Mouse (Mus musculus): ENCODE measurements around the gene Tubd1. TPM values are rescaled to one million over a fixed set of nuclear protein-coding genes. Genes with fewer than 3 reads are reported as not detected.

Tubd1 gene
- total and polyA plus RNA-seq, 2 experiments from 2014 or later = 2.5 to 8.0 TPM

DNA sequence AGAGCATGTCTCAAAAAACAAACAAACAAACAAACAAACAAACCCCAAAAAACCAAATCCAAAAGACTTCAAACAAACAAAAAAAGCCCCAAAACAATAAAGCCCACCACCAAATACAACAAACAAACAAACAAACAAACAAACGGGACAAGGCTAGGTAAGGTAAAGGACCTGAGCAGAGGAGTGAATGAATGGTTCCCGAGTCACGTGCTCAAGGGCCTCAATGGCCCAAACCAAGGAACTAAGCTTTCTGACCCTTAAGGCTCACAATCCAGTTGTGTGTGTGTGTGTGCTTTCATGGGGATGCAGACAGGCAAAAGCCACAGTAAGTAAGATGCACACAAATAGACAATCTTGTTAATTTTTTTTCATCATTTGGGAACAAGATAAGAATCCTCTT lies 59.5 kb downstream of the Tubd1 start:
- DNase-seq (ENCODE audit: low spot score) = no peak
- H3K4me1 ChIP-seq (ENCODE audit: control insufficient read depth, insufficient read depth) = no peaks in the 10 kb centered on the region
- no peak overlapping the region for H3K4me2 ChIP-seq (ENCODE audit: low read depth, low read length)
- no peak overlapping the region for H3K4me3 ChIP-seq (ENCODE audit: low read depth, low read length)
- no peak for ATAC-seq (ENCODE audit: insufficient read depth, low read depth)
- H3K9me3 ChIP-seq (replicated peaks; ENCODE audit: control insufficient read depth, low read length) = no peaks in the 10 kb centered on the region
- H3K9ac ChIP-seq (replicated peaks; ENCODE audit: low read depth, low read length) = no peak overlapping the region
- 92% methylated on average over 3 of the region's 3 CpGs for WGBS
- H3K27ac ChIP-seq (ENCODE audit: low read depth) = no peak overlapping the region
- H3K27me3 ChIP-seq (ENCODE audit: control insufficient read depth, insufficient read depth, low read length) = no peaks in the 10 kb centered on the region
- H3K36me3 ChIP-seq (replicated peaks; ENCODE audit: control insufficient read depth, insufficient read depth, low read length) = peaks cover 18% of the 10 kb centered on the region
- no peak for TF ChIP-seq EP300 (IDR thresholded peaks at IDR 0.05; ENCODE audit: low read depth)
- no peak for TF ChIP-seq CTCF (IDR thresholded peaks at IDR 0.05; ENCODE audit: low read depth)

DNA sequence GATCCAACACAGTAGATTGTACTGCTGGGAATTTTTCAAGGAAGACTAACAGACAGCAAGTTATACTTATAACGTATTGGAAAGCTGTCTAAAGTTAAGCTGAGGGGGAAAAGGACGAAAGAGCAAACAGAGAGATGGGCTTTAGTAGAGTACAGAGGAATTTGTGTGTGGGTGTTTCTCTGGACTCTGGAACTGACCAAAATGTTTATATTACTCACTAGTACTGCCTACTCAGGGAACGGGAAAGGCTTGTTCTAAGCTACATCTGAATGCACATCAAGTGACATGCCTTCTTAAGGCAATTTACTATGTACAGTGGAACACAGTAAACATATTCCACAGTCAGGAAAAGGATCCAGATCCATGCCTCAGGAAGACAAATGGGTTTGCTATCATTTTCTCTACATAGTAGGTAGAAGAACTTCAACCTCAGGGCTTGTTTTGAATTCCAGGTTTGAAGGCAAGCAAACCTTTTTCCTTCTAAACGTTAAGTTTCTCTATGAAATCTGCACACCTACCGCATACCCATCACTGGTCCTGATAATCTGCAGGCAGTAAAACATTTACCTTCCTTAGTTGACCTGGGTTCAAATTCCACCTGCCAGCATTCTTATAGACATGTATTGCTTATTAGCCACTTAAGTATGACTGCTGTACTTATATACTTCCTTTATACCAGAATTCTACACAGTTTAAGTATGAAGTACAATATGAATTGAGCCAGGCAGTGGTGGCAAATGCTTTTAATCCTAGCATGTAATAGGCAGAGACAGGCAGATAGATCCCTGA lies 60.1 kb downstream of the Tubd1 start:
- no peak for DNase-seq (ENCODE audit: low spot score)
- Histone ChIP-seq H3K9me3 (replicated peaks; ENCODE audit: control insufficient read depth, low read length) (no peaks in the 10 kb centered on the region), H3K4me3 (ENCODE audit: low read depth, low read length) (no peak overlapping the region), H3K27me3 (ENCODE audit: control insufficient read depth, insufficient read depth, low read length) (no peaks in the 10 kb centered on the region), H3K9ac (replicated peaks; ENCODE audit: low read depth, low read length) (no peak overlapping the region), H3K27ac (ENCODE audit: low read depth) (no peak overlapping the region), H3K4me1 (ENCODE audit: control insufficient read depth, insufficient read depth) (no peaks in the 10 kb centered on the region), H3K4me2 (ENCODE audit: low read depth, low read length) (no peak overlapping the region), H3K36me3 (replicated peaks; ENCODE audit: control insufficient read depth, insufficient read depth, low read length) (peaks cover 18% of the 10 kb centered on the region)
- WGBS = 81% methylated on average over 5 of the region's 5 CpGs
- no peak for TF ChIP-seq EP300 (IDR thresholded peaks at IDR 0.05; ENCODE audit: low read depth)
- TF ChIP-seq CTCF (IDR thresholded peaks at IDR 0.05; ENCODE audit: low read depth) = no peak
- no peak for ATAC-seq (ENCODE audit: insufficient read depth, low read depth)

DNA sequence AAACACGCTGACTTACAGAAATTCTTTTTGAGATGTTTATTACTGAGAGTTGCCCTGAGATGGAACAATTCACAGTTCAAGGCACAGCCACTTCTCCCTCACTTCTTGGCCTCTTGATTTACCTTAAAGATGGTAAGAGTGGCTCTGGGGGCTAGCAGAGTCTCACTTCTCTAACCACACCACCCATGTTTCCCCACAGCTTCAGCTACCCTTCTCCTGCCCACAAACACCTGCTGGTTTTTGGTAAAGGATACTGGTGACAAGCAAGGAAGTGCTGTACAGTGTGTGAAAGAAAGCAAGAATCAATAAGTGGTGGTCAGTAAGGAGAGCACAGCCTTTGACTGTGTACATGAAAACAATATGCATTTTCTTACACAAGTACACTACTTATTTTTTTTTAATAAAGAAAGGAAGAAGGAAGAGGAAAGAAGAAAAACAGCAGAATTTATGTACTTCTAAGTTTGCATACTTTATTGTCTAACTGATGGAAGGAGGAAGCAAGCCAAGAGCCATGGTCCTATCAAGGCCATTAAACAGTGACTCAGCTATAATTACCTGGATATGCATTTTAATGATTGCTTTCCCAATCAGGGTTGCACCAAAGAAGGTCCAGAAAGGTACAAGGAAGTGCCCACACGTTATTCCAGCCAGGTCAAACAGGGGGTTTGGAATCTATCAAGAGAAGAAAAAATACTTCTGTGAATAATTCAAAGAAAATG lies 62.0 kb downstream of the Tubd1 start:
- Histone ChIP-seq H3K9me3 (replicated peaks; ENCODE audit: control insufficient read depth, low read length) (no peaks in the 10 kb centered on the region), H3K27me3 (ENCODE audit: control insufficient read depth, insufficient read depth, low read length) (no peaks in the 10 kb centered on the region), H3K27ac (ENCODE audit: low read depth) (no peak overlapping the region), H3K36me3 (replicated peaks; ENCODE audit: control insufficient read depth, insufficient read depth, low read length) (peaks cover 18% of the 10 kb centered on the region), H3K4me1 (ENCODE audit: control insufficient read depth, insufficient read depth) (no peaks in the 10 kb centered on the region), H3K9ac (replicated peaks; ENCODE audit: low read depth, low read length) (no peak overlapping the region), H3K4me3 (ENCODE audit: low read depth, low read length) (no peak overlapping the region), H3K4me2 (ENCODE audit: low read depth, low read length) (no peak overlapping the region)
- 88% methylated on average over 2 of the region's 2 CpGs for WGBS
- DNase-seq (ENCODE audit: low spot score) = no peak
- TF ChIP-seq CTCF (IDR thresholded peaks at IDR 0.05; ENCODE audit: low read depth) (no peak), EP300 (IDR thresholded peaks at IDR 0.05; ENCODE audit: low read depth) (no peak)
- no peak for ATAC-seq (ENCODE audit: insufficient read depth, low read depth)

DNA sequence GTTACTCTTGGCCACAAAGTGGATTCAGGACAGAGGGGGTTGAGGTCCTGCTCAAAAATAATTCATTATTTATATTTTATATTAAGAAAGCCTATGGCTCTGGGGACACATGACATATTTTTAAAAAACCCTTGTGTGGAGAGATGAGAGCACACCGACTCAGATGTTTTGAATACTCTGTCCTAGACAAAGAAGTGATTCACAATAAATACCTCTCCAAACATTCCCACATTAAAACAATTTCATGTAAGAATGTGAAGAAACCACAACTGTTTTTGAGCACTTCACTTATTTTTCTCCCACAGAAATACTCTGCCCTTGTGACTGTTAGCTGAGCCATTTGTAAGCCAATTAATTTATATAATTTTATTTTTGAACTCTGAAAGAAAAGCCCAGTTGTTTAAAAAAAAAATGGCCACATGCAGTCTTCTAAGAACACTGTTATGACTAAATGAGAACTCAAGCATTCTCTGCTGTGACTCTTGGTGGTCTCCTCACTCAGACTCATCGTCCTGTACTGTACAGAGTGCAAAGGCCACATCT lies 63.1 kb downstream of the Tubd1 start:
- TF ChIP-seq EP300 (IDR thresholded peaks at IDR 0.05; ENCODE audit: low read depth) (no peak), CTCF (IDR thresholded peaks at IDR 0.05; ENCODE audit: low read depth) (no peak)
- H3K27me3 ChIP-seq (ENCODE audit: control insufficient read depth, insufficient read depth, low read length) = no peaks in the 10 kb centered on the region
- no peaks in the 10 kb centered on the region for H3K9me3 ChIP-seq (replicated peaks; ENCODE audit: control insufficient read depth, low read length)
- ATAC-seq (ENCODE audit: insufficient read depth, low read depth) (no peak), DNase-seq (ENCODE audit: low spot score) (no peak)
- H3K4me2 ChIP-seq (ENCODE audit: low read depth, low read length) = no peak overlapping the region
- WGBS = 75% methylated on average over 2 of the region's 2 CpGs
- no peak overlapping the region for H3K4me3 ChIP-seq (ENCODE audit: low read depth, low read length)
- peaks cover 18% of the 10 kb centered on the region for H3K36me3 ChIP-seq (replicated peaks; ENCODE audit: control insufficient read depth, insufficient read depth, low read length)
- no peak overlapping the region for H3K9ac ChIP-seq (replicated peaks; ENCODE audit: low read depth, low read length)
- H3K4me1 ChIP-seq (ENCODE audit: control insufficient read depth, insufficient read depth) = no peaks in the 10 kb centered on the region
- no peak overlapping the region for H3K27ac ChIP-seq (ENCODE audit: low read depth)

DNA sequence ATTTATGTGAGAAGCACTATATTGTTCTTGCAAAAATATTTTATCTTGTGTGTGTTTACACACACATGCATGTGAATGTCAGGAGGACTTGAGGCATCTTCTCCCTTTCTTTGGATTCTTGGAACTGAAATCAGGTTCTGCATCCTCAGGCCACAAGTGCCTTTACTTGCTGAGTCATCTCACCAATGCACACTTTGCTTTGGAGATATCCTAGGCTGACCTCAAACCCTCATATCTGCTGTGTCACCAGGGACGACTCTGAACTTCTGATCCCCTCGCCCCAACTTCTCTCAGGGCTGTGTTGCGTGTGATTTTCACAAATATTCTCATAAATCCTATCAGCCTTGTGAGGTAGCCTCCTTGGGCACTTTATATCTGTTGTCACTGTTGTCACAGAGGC lies 65.4 kb downstream of the Tubd1 start:
- no peak overlapping the region for H3K4me3 ChIP-seq (ENCODE audit: low read depth, low read length)
- no peak for TF ChIP-seq EP300 (IDR thresholded peaks at IDR 0.05; ENCODE audit: low read depth)
- no peak for TF ChIP-seq CTCF (IDR thresholded peaks at IDR 0.05; ENCODE audit: low read depth)
- no peaks in the 10 kb centered on the region for H3K27me3 ChIP-seq (ENCODE audit: control insufficient read depth, insufficient read depth, low read length)
- no peak for ATAC-seq (ENCODE audit: insufficient read depth, low read depth)
- peaks cover 18% of the 10 kb centered on the region for H3K36me3 ChIP-seq (replicated peaks; ENCODE audit: control insufficient read depth, insufficient read depth, low read length)
- H3K27ac ChIP-seq (ENCODE audit: low read depth) = no peak overlapping the region
- 67% methylated on average over 3 of the region's 3 CpGs for WGBS
- H3K4me2 ChIP-seq (ENCODE audit: low read depth, low read length) = no peak overlapping the region
- no peaks in the 10 kb centered on the region for H3K4me1 ChIP-seq (ENCODE audit: control insufficient read depth, insufficient read depth)
- no peak for DNase-seq (ENCODE audit: low spot score)
- no peak overlapping the region for H3K9ac ChIP-seq (replicated peaks; ENCODE audit: low read depth, low read length)
- H3K9me3 ChIP-seq (replicated peaks; ENCODE audit: control insufficient read depth, low read length) = no peaks in the 10 kb centered on the region

Measured in heart, postnatal 0 days (tissue).